Mouse (Mus musculus) T-helper 17 cell (primary cell): ENCODE data around the gene BC053393.

ENCODE experiments used
- in situ Hi-C, 2 experiments: fragments of 300-600 bp; cut with MboI, MseI; formaldehyde crosslinking; loops; 1 replicate in 1 of 2; 2 replicates in 1 of 2; pipeline ENCODE4 v1.15.1; 2025; ENCODE audit warnings: high pct_unique_total_duplicates in 2 of 2

BC053393 gene

DNA sequence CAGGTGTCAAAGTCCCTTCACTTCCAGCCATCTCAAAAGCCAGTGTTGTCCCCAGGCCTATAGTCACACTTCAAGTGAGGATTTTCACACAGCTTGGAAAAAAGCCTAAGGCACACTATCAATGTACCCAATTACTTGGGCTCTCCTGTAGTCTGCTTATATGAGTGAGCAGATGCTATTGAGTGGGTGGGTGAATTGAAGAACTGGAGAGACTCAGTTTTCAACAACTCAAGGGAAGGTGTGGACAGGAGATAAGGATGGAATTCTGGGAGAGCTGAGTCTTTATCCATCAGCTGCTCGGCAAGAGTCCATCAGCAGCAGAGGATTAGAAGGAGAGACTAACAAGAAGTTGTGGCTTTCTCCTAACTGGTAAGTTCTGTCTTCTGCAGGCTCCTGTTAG is at the start of gene BC053393:
TSS of gene BC053393 (plus strand) at position 210 of the 400 bp plus-strand sequence.
- in situ Hi-C loops = no loop called here

DNA sequence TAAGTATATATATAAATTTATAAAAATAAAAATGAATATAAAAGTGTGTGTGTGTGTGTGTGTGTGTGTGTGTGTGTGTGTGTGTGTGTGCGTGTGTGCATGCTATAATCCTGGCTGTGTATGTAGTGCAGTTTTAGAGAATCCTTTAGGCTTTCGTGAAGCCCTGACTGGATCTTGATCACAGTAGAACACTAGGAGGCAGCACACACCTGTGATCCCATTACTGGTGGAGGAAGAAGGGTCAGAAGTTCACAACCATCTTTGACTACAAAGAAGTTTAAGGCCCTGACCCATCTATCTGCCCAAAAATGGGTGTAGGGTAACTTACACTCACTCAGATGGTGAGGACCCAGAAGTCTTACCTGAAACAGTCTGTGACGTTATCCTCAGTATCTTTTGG is 48.6 kb upstream of the BC053393 start:
- in situ Hi-C loops = loop anchor here in 1 of 2 experiments (5.0 to 10.0 kb wide), 2 partner anchors 35 to 112 kb away; no protein-coding TSS in a partner anchor

DNA sequence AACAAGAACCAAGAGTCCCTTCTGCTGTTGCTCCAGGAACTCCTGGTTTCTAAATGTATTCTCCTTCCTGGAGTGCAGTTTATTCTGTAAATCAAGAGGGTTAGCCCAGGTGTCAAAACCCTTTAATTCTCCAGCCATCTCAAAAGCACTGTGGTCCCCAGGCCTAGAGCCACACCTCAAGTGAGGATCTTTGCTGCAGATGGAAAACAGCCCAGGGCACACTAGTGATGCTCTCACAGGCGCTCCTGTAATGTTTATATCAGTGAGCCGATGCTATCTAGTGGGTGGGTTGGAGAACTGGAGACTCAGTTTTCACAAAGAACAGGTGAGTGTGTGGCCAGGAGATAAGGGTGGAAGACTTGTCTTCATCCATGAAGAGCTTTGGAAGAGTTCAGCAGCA is 47.4 kb upstream of the BC053393 start, which contains the start of gene Gm12169:
TSS of gene Gm12169 (plus strand) at position 301 of the 400 bp plus-strand sequence.
- in situ Hi-C loops = loop anchor here in 1 of 2 experiments (5.0 to 10.0 kb wide), 2 partner anchors 37 to 111 kb away; no protein-coding TSS in a partner anchor

DNA sequence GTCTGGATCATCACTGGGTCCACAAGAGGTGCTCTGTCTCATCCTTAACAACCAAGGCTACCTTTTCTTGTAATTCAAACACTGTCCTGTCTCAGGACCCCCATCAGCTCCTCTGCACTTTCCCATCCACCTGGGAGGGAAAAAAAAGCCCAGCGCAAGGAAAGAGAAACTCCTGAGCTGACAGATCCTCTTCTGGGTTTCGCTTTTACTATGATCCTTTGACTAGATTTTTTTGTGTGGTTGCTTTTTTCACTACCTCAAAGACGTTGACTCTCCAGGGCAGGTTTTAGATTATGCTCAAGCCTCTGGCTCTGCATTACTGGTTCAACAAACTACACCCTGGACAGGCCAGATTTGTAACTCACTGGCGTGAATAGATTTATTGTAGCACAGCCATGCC is 41.2 kb upstream of the BC053393 start:
- in situ Hi-C loops = loop anchor here (5.0 to 25.0 kb wide), 3 partner anchors 207 to 1132 kb away; partner anchors contain the start of gene Havcr1 (in 1 of the 2)

DNA sequence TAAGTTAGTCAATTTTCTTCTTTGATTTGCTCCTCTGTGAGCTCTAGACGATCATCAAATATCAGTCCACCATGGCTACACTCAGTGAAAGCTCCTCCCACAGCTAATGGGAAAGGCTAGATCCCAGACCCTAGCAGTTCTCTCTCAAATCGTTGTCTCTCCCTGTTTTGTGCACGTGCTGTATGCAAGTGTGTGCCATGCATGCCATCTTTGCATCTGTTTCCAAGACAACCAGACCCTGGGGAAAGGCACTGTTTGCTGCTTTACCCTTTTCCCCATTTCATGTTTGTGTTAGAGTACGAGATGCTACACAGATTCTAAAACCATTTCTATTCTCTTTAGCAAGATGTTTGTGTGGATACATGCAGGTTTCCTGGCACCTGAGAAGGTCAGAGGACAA is 34.4 kb upstream of the BC053393 start:
- in situ Hi-C loops = loop anchor here (25.0 kb wide), 2 partner anchors 200 to 1125 kb away; partner anchors contain the start of gene Havcr1 (in 1 of the 2)

DNA sequence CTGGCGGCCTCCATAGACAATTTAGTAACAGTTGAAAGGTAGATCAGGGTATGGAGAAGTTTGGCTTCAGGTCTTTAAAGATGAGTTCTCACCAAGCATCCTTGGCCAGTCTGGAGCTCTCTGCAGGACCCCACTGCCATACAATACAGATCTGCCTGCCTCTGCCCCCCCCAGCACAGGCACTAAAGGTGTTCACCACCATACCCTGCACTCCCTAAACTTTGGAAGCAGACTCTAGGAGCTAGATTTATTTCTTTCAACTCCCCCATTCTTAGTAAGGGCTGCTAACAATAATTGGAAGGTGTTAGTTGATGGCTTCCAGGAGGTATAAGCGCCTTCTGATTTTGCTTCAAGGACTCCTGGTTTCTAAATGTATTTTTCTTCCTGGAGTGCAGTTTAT is 27.8 kb upstream of the BC053393 start:
- in situ Hi-C loops = loop anchor here (25.0 kb wide), 2 partner anchors 194 to 1119 kb away; partner anchors contain the start of gene Havcr1 (in 1 of the 2)

DNA sequence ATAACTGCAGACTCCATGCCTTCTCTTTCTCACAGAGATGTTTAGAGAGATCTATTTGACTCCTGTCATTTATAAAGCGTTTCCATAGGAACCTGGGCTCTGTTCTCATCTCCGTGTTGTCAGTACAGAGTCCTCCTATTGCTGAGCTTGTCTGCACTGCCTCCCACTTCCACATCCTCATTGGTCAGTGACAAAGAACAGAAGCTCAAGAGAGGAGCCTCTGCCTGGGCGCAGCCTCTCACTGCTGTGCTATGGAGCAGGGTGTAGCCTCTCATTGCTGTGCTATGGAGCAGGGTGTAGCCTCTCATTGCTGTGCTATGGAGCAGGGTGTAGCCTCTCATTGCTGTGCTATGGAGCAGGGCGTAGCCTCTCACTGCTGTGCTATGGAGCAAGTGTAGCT is 21.6 kb upstream of the BC053393 start:
- in situ Hi-C loops = loop anchor here (25.0 kb wide), 2 partner anchors 188 to 1113 kb away; partner anchors contain the start of gene Havcr1 (in 1 of the 2)

DNA sequence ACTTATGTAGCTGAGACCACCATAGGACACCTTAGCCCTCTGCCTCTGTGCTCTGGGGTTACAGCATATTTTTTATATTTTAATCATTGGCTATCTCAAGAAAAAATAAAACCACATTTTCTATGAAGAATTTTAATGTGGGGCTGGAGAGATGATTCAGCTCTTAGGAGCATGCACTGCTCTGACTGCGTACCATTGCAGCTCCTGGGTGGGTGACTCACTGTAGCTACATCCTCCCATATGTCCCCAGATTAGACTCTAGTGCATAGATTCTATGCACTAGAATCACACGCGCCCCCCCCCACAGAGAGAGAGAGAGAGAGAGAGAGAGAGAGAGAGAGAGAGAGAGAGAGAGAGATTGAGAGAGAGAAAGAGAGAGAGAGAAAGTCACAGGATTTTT is 18.6 kb upstream of the BC053393 start:
- in situ Hi-C loops = no loop called here

DNA sequence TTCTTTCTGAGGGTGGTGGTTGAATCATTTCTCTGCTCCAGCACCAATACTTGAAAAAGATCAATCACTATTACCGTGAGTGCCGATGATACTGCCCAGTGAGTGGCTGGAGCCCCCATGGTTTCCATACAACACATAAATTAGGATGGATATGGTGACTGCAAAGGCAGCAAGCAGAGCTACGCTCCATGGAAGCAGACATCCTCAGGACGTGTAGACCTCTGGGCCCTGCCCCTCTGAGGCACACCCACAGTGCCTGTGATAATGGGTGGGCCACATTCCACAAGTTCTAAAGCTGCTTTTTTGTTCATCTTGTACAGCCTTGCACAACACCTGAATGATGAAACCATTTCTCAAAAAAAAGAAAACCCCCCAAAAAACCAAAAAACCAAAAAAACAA is 10.2 kb upstream of the BC053393 start:
- in situ Hi-C loops = no loop called here

DNA sequence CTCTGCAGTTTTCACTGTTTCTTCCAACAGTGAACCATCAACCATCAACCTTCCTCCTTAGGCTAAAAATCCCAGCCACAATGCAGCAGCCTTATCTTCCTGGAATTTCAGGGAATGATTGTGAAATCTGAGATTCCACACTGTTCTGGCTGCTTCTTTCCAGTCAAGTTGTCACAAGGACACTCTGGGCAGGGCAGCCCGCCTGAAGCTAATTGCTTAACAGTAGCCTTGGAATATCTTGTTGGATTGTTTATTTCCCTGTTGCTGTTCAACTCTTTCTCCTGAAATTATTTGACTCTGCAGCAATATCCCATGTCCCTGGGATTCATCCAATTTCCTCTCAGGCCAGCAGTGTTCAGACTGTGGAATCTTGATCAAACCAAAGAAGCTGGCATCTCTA is 6.7 kb upstream of the BC053393 start:
- in situ Hi-C loops = no loop called here

DNA sequence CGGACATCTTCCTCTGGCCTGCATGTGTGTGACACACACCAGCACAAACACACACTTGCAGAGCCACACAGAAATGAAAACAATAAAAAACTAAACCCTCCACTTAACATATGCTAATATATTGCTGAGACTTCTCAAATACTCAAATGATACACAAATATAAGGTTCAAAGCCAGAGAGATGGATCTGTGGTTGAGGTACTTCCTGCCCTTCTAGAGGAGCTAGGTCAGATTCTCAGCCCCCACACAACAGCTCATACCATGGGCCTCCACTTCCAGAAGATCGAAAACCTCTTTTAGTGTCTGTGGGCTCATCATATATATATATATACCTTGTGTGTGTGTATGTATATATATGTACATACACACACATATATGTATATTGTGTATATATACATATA is 5.4 kb upstream of the BC053393 start:
- in situ Hi-C loops = no loop called here

DNA sequence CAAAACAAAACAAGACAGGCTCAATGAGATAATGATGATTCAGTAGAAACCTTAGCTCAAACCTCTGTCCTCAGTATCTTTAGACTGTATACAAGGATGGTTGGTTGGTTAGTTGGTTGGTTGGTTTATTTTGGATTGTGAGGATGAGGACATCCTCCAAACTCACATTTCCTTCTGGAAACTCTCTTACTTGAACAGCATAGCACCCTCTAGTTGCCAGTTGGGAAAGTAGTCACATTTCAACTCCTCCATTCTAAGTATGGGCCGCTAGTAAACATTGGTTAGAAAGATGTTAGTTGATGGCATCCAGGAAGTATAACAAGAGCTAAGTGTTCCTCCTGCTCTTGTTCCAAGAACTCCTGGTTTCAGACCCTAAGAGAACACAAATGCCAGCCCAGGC is 2.2 kb upstream of the BC053393 start:
- in situ Hi-C loops = no loop called here

DNA sequence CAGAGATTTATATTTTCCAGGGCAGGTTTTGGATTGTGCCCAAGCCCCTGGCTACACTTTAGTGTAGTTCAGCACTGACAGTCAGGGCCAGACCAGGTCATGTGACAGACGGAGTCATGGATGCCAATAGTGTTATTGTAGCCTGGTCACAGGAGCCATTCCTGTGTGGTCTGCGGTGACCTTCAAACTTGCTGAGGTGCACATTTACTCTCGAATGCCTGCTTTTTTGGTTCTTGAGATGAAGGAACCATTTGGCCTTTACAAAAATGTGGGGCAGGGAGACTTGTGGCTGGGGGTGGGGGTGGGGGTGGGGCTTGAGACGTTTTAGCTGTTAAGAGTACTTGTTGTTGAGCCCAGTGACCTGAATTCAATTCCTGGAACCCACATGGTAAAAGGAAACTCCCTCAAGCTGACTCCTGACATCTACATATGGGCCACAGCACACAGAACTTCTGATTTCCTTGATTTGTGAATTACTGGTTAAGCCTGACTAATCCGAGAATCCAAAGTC is 7.5 kb downstream of the BC053393 start:
- in situ Hi-C loops = loop anchor here in 1 of 2 experiments (5.0 kb wide), 1 partner anchor 48 kb away; the partner anchor contains the start of gene Dppa1

DNA sequence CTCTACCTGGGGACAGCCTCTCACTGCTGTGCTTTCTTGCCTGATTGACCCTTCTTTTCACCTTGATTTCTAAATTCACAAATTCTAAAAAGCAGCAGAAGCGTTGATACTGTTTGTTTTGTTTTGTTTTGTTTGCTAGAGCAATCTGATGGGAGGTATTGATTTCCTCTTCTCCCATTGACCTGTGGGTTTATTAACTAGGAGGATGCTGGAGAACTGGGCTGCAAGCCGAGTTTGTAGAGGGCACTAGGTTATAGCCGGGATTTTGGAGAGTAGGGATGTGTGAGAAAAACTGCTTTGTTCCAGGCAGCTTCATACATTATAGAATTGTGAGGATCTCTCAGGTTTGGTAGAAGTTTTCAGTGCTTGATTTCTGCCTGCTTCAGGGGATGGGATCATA is 9.1 kb downstream of the BC053393 start:
- in situ Hi-C loops = no loop called here

DNA sequence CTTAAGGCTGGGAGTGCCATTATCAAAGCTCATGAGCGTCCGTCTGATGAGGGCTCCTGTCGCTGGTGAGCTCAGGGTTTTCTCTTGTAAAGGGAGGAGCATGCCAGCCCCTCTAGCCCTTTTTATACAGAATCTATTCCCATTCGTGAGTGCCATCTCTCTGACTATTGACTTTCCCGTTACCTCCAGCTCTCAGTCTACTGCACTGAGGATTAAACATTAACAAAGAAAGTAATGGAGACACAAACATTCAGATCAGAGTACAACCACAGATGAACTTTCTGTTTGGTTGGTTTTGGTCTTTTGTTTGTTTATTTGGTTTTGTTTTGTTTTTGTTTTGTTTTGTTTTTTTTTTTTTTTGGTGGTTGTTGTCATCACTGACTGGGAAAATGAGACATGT is 11.4 kb downstream of the BC053393 start:
- in situ Hi-C loops = no loop called here

DNA sequence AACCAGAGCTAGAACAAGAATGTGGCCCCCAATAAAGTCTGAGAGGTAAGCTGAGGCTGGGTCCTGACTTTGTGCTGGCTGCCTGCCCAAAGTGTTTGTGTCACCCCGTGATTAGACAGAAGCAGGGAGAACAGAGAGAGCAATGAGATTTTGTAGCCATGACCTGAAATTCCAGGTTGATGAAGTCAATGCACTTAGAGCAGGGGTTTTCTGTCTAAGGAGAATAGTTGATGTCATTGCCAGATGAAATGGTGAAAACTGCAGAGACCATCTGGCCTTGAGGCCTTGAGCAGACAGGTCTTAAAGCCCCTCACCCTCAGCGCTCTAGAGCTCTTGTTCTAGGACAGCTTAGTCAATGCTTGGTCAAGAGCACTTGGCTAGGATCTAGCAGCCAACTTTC is 21.1 kb downstream of the BC053393 start:
- in situ Hi-C loops = no loop called here

DNA sequence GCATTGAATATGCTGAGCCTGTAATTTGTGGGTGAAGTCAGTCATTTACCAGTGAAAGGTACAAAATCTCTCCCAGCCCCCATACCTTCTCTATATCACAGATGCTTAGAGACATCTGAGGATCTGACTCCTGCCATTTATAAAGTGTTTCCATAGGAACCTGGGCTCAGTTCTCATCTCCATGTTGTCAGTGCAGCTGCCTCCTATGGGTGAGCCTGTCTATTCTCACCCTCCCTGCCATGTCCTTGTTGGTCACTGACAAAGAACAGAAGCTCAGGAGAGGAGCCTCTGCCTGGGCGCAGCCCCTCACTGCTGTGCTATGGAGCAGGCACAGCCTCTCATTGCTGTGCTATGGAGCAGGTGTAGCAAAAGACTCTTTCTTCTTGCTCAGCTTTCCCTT is 48.6 kb downstream of the BC053393 start:
- in situ Hi-C loops = no loop called here

DNA sequence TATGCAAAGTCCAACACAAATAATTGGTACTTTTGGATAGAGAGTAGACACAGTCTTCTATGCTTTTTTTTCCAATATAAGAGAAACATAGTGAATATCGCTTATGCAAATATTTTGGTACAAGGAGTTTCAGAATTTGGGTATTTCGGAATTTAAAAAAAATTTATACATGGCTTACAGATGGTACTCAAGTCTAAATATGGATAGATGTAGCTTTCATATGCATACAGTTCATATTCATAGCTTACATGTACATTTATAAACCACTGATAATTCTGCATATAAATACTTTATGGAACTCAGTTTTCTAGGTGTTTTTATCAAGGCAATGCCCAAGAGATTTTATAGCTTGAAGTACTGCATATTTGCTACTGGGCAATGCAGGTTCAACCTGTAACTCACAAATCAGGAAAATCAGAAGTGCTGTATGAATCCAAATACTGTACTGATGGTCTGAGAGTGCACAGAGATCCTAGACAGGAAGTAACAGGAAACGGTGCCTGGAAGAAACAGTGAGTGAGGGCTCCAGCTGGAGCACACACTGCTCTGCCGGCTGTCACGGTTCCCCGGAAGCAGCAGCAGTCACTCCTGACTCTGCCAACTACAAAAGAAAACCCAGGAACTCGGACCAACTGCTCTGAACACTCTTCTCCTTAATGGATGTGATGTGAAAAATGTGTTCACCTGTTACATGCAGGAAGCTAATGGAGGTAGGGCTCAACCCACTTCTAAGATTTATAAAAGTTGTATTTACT is 49.3 kb downstream of the BC053393 start:
- in situ Hi-C loops = no loop called here

DNA sequence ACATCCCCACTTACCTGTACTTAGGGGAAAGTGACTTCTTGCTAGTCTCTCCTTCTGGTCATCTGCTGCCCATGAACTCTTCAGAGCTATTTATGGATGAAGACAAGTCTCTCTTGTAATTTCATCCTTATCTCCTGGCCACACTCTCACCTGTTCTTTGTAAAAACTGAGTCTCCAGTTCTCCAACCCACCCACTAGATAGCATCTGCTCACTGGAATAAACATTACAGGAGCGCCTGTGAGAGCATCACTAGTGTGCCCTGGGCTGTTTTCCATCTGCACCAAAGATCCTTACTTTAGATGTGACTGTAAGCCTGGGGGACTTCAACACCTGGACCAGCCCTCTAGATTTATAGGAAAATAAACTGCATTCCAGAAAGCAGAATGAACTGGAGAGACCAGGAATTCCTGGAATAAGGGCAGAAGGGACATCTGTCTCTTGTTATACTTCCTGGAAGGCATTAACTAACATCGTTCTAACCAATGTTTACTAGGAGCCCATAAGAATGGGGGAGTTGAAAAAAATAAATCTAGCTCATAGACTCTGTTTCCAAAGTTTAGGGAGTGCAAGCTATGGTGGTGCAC is 58.0 kb downstream of the BC053393 start, which contains the start of gene Dppa1:
TSS of gene Dppa1 (minus strand) at position 51 of the 585 bp plus-strand sequence.
- in situ Hi-C loops = loop anchor here in 1 of 2 experiments (5.0 kb wide), 1 partner anchor 52 kb away; no protein-coding TSS in a partner anchor

DNA sequence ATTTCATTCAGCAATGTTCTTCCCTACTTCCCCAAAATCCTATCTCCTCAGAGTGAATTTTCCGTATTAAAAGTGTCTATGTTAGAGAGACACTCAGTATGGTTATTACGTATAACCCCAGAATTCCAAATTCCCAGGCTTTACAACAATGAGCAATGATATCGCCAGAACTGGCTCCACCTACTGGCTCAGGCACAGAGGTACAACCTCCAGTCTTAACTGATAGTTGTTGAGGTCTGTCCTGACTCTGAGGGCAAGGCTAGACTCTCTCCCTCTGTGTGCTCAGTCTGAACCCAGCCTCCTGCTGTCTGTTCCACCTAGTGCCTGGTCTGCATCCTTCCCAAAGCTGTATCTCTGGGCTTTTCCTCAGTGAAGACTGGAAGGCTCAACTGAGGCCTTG is 60.3 kb downstream of the BC053393 start:
- in situ Hi-C loops = loop anchor here in 1 of 2 experiments (10.0 kb wide), 1 partner anchor 107 kb away; the partner anchor contains the start of gene Gm12169

DNA sequence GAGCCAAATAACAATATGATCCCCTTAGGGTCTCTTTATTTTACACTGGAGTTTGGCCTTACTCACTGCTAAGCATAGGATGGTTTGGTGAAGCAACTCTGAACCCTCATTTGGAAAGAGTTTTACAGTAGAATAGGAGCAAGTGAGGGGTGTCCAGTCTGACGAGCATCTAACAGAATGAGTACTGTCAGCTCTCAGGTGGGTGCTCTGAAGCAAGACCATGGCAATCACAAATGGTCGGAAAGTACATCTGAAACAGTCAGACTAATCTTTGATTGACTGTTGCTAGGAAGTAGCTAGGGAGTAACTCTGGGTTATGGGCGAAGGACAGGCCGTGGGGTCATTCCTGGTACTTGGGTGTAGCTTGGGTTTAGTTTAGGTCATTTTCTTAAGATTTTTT is 64.2 kb downstream of the BC053393 start:
- in situ Hi-C loops = loop anchor here in 1 of 2 experiments (10.0 kb wide), 1 partner anchor 111 kb away; the partner anchor contains the start of gene Gm12169

DNA sequence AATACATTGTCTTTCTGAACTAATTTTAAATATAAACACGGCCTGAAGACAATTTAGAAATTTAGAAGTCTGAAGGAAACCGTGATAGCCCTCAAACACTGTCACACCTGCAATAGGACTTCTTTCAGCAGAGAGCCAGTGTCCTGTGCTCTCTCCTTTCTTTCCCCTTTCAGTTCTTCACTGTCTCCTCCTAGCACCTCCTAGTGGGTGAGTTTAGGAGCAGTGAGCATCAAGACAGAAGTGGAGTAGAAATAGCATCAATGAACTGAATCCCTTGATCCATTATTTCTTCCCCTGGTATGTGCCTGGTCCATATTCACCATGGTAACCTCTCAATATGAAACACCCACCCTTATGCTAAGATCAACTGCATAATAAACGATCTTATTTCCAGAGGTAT is 65.2 kb downstream of the BC053393 start:
- in situ Hi-C loops = loop anchor here in 1 of 2 experiments (10.0 kb wide), 1 partner anchor 112 kb away; the partner anchor contains the start of gene Gm12169
